Mouse (Mus musculus) layer of hippocampus, postnatal 25 days (tissue): ENCODE data around the gene Tmem86a. TPM values are rescaled to one million over a fixed set of nuclear protein-coding genes. Genes with fewer than 3 reads are reported as not detected.

Experiments used
- DNase-seq, 2 experiments: peaks; one replicate each; pipeline ENCODE4 v3.0.0; 2022; ENCODE audit warnings: mixed read lengths in 2 of 2, low spot score in 1 of 2; ENCODE audit errors: extremely low spot score in 1 of 2
- total RNA-seq, 2 experiments: library from RNA; stranded (reverse); gene quantifications; 2 replicates each; pipeline ENCODE4 v1.2.3; 2021

Tmem86a gene
- 10 to 100 TPM; 14.1 to 15.2 TPM for total RNA-seq

DNA sequence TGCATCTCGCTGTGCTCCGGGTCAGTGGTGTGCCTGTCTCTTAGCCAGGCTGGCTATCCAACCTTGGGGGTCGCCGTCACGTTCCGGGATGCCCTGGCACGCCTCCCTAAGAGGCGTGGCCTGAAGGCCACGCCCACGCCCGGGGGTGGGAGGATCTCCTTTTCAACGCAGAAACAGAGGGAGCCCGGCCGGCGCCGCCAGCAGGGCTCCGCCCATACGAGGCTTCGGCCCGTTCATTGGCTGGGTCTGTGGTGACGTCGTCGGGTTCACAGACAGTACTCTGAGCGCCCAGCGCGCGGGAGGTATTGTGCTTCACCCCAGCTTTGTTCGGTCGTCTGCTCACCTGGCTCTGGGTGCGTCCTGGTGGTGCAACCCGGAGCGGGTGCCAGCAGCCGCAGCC lies at the start of gene Tmem86a:
Tmem86a (plus strand) TSS at position 236 of the 400 bp plus-strand sequence.
- DNase-seq: peak; percentile 86 to 90

DNA sequence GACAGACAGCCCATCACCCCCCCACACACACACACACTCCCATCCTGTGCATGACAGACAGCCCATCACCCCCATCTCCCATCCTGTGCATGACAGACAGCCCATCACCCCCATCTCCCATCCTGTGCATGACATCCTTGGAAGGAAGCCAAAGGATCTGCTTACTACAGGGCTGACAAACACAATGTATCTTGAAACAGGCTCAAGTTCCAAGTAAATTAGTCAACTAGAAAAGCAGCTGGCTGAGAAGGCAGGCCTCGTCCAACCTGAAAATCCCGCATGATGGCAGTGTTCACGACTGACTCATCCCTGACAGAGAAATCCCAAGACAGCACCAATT lies 49.8 kb upstream of the Tmem86a start:
- DNase-seq: no peak

DNA sequence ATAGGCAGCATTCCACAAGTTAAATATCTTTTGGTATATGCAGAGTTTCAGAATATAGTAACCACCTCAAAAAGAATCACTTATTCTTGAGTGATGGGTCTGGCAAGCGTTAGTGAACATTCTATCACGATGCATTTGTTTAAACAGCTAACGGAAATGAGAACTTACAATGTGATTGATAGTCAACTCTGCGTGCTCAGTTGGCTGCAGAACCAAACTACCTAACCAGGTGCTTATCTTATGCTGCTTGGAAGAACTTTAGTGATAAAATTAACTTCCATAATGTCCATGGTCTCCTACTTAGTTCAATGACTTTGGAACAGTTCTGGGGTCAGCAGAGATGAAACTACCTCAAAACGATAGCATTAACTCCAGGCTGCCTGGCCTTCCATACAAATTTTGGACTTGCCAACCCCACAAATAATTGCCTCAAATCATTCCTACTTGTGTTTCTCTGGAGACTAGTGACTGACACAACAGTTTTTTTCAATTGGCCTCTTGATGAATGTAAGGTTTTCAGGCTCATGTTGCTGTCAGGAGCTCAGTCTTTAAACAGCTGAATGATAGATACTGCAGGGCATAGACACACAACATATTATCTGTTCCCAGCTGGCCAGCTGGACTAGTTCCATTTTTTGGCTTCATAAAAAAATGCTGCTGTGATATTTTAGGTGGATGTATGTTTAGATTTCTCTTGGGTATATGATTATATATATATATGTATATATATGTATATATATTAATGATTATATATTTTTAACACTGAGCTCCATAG lies 49.1 kb upstream of the Tmem86a start:
- no peak for DNase-seq

DNA sequence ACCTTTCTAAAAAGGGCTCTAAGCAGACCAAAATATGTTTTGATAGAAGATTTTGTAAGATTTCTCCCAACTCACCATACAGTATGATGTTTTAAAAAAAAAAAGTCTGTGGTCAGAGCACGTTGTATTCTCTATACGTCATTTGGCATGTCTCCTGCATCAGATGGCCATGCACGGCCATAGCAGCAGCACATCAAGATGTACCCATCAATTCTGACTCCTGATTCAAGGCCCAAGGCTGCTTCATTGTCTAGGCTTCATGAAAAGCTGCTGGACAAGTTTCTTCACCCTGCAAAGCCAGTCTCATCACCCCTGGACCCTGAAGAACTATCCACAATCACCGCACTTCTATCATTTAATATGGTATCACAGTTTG lies 48.5 kb upstream of the Tmem86a start:
- no peak for DNase-seq

DNA sequence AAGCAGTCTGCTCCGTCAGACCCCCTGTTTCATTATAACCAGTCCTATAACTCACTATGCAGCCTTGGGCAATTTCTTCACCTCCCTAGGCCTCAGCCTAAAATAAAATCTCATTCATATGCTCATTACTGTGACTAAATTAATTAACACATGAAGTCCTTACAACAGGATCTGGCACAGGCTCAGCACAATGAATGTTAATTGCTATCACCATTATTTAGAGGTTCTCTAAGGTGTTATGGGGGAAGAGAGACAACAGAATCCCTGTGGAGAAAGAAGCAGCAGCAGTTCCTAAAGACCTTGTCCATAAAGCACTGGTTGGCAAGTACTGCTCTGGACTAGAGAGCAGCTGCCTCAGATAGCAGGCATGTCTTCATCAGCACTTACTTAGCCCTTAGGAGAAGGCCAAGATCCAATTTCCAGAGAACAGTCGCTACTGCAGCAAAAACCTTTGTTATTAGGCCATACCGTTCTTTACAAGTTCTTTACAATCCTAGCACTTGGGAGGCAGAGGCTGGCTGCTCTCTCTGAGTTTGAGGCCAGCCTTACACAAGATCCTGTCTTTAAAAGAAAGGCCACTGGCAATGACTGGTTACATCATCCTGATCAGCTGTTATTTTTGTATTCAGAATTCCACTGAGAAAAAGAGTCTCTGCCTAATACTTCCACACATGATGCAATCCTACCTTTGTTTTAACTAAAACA lies 46.8 kb upstream of the Tmem86a start:
- no peak for DNase-seq

DNA sequence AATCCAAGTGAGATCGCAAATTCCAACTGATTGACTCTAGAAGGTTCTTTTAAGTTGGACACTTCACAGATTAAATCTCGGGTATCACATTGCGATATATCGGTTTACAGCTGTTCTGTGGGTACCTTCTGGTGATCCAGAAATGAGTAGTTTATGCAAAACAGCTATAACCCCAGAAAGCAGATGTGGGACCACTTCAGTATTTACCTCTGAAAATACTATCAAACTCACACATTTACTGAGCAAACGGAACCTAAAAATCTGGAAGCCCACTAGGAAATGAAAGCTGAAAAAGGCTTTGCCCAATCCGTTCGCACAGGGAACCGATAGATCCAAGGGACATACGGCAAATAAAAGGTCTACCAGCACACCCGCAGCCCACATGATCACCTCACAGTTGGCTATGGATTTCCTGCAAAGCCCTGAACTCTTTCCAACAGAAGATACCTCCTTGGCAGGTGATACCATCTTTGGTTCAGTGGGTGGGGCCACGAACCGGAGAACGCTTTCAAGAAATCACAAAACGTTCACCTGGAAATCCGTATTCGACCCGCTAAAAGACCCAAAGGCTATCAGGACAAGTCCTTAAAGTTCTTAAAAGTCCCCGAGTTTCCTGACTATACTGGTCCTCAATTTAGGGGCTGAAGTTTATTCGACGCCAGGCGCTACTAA lies 43.2 kb upstream of the Tmem86a start:
- DNase-seq: no peak

DNA sequence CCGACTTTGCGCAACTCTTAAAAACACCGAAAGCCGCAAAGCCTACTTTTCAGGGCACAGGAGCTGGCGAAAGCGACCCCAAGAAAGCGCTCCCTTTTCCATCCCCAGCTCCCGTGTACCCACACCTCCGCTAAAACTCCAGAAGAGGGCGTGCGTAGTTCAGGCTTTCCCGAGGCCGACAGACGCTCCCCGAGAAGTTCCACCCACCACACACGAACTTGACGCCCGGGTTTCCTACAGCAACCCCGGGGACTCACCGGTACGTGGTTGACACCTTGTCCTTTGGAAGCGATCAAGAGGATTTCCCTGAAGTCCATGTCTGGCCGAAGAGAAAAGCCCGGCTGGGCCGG lies 42.6 kb upstream of the Tmem86a start:
- DNase-seq: no peak

DNA sequence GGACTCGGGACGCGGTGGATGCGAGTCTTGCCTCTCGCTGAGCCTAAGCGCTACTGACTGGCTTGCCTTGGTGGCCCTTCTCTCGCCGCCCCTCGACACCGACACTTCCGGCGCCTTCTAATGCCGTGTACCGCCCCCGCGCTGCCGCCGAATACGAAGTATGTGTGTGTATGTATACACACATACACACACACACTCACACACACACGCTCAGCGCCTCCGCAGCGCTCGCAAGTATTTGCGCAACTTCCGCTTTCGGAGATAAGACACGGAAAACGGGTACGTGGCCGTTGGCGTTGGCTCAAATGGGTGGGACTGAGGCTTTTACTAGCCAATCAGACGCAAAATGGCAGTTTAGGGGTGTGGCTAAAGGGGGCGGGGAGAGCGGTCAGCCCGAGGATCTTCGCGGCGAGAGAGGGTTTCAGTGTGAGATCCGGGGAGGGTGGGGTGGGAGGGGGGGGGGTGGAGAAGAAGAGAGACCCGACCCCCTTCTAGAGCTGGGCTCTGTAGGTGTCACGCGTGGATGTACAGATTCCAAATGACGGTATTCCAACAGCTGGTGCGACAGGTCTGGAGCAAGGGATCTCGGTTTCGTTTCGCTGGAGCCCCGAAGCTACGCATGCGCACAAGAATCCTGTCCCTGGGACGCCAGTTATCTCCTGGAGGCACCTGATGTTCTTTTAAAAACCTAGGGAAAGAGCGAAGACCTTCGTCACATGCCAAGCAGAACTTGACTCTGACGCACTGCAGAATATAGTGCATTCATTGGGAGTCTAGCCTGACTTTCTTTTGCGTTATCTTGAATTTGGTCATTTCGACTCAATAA lies 42.0 kb upstream of the Tmem86a start, which contains the start of gene Spty2d1:
Spty2d1 (minus strand) TSS at position 244 of the 826 bp plus-strand sequence.
- DNase-seq: peak; percentile 96 to 100

DNA sequence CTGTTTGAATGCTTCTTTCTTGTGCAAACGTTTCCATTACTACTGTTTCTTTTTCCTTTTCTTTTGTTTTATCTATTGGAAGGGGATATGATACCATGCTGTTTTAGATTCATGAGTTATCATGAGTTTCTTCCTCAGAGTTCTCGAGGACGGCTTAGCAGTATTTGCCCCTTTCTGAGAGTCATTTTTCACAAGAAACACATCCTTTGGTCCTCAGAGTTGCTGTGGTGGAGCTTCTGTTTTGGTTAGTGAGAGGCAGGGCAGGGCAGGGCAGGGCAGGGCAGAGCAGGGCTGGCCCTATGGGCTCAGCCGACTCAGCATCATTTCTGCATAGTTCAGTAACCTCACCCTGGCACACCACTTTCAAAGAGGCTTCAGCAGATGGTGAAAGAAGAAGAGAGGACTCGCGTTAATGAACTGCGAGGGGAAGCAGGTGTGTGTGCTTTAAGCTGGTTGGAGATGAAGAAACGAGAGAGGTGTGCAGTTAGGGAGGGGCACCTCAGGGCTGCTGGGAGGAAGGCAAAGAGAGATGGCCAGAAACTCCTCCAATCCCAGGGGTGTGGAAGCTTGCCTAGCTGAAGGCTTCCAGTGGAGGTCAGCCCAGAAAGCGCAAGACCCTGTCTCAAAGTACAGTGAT lies 37.2 kb upstream of the Tmem86a start:
- DNase-seq: no peak

DNA sequence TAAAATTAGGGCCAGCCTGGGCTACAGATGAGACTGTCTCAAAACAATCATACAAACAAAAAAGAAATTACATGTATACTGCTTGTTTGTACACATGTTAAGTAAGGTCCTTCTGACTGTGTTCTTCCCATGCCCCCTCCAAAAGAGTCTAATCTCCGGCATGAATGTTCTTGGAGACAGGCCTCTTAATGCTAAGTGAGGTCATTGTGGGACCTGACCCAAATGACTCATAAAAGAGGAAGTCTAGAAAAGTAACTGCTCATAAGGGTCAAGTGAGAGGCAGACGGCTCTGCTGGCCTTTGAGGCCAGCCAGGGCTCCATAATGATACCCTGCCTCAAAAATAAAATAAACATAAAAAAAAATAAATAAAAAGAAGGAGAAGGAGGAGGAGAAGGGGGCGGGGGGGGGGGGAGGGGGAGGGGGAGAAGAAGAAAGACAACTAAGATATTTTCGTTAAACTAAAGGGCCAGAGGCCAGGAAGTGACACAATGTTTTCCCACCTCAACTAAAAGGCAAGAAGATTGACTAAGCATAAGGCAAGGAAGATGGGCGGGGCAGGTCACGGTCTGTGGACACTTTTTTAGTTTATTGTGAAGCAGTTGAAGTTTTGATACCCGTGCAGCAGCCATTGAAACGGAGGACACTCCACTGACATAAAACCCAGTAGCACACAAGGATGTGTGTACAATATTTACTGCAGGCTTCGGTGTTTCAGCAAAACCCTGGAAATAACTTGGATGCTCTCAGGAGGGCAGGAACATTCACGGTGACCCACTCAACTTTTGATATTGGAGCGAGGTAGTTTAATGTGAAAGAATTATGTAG lies 35.6 kb upstream of the Tmem86a start:
- no peak for DNase-seq

DNA sequence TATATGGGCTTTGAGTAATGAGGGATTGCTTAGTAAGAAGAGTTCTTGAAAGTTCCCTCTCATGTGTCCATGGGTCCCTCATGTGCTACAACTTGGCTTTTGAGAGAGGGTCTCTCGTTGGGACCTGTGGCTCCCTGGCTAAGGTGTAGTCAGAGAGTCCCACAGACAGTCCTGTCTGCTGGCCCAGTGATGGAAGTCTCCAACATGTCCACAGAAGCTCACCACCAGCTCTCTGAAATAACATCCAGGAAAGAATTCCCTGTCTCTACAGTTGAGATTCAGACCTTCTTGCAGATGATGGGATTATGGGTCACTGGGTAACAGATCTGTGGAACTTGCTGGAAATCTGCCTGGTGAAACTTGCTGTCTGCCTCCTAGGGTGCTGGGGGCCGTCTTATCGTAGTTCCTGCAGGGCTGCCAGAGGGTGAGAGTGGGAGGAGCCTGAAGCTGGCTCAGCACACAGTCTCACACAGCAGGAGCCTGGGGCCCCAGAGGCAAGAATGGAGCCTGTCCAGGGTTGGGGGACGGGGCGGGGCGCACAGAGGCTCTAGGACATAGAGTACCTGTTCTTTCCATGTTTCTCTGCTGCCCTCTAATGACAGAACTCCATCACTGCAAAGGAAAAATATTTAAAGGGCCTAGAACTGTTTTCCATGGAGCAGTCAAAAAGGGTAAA lies 34.9 kb upstream of the Tmem86a start:
- DNase-seq: peak in 1 of 2 experiments; percentile 60

DNA sequence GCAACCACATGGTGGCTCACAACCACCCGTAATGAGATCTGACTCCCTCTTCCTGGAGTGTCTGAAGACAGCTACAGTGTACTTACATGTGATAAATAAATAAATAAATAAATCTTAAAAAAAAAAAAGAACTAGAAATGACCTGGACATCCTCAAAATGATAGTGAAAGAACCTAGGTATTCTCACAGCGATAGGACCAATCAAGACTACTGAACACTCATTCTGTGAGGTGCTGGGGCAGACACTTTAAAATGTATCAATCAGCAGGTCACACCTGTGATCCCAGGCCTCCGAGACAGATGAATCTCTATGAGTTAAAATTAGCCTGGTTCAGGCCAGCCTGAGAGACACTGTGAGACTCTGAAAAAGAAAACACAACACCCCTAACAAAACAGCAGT lies 33.8 kb upstream of the Tmem86a start:
- DNase-seq: no peak

DNA sequence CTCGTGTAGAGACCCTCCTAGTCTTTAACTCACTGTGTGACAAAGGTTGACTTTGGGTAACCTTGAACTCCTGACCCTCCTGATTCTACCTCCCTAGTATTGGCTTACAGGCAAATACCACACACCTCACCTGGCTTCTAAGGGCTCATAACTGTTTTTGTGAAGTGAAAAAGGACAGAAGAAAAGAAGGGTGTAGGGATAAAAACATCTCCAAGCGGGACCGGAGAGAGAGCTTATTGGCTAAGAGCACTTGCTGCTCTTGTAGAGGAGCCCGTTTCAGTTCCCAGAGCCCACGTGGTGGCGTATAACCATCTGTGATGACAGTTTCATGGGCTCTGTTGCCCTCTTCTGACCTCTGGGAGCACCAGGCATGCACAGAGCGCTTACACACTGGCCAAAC lies 33.3 kb upstream of the Tmem86a start:
- no peak for DNase-seq

DNA sequence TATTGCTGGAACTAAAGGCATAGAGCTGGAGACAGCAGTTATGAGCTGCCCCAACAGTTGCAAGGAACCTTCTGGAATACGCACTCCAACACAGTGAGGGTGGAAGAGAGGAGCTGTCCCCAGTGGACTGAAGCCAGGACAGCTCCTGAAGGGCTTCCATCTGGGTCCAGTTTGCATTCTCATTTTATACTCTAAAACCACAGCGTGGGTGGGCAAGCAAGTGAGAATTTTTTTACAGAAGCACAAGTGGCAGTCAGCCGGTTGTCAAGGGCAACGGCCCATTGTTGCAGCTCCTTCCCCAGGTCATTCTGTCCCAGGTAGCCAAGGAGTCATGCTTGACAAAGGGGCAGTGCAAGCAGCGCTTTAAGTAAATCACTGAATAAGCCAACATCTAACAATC lies 30.8 kb upstream of the Tmem86a start:
- DNase-seq: peak; percentile 17 to 23

DNA sequence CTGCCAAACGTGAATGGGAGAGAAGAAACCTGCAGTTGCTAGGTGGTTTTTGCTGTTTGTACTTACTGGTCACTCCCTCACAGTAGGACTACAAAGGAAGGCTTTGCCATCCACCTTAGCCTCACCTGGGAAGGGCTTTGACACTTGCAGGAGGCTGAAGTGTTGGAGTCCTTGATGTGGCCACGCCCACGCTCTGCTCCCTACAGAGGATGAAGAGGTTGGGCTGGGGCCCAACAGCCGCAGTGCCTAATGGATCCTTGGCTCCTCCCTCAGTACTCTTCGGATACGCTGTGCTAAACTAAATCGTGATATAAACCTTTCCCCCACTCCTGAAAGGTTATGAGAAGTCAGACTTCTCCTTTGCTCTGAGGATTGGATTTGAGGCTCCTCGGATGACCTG lies 29.4 kb upstream of the Tmem86a start:
- DNase-seq: no peak

DNA sequence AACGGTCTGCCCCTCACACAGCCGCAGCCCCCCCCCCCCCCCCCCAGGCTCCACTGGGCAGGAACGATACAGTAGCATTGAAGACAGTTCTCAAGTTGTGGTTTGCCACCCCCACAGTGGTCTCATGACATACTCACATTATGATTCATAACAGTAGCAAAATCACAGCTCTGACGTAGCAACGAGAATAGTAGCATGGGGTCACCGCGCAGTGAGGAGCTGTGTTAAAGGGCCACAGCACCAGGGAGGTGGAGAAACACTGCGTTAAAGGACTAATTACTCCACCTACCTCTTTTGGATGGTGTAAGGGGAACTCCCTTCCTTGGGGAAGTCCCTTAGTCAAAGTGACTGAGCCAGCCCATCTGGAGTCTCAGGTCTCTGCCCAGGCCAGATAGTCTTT lies 27.9 kb upstream of the Tmem86a start:
- DNase-seq: no peak

DNA sequence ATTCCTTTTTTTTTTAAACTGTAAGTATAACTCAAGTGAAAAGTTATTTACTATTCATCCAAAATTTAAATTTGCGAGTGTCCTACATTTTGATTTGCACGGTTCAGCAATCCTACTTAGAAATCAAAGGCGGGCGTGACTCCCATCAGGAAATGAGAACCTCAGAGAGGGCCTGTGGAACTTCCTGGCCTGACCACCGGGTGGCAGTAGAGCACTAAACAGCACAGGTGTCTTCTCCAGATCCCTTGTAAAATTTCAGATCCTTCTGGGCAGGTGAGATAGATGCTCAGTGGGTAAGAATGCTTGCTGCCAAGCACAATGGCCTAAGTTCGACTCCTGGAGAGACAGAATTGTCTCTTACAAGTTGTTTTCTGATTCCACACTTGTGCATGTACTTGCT lies 26.9 kb upstream of the Tmem86a start:
- peak; percentile 86 to 97 for DNase-seq

DNA sequence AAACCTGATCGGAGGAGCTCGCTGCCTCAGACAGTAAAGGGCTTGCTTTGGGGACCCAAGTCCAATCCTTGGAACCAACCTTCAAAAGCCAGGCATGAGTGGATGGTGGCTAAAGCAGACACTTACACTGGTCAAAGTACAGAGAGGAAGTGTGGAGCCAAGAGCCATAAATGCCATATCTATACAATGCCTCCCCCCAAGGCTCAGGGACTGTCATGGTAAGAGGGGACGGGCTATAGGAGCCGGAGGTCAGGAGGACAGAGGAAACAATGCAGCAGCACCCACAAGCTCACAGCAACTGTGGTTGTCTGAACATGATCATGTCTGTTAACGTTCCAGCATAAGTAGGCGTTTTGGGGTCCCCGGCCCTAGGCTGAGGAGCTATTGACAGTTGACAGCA lies 25.9 kb upstream of the Tmem86a start:
- no peak for DNase-seq

DNA sequence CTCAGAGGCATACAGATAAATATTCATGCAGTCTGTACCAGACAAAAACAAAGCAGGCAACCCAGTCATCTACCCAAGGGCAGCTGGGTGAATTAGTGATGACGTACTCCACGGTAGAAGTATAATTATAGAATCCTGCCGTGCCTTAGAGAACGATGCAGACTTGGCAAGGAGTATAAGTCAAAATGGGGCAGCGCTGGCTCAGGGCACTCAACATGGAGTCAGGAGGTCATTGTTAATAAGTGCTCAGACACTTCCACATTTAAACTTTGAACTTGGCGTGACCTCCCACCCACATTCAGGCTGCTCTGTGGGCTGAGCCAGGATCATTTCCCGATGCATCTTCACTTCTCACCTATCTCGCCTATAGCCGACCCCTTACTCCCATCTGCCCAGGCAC lies 25.0 kb upstream of the Tmem86a start:
- no peak for DNase-seq
